Mouse (Mus musculus) cortical plate, adult 2 months (tissue): ENCODE measurements at regions not wholly inside any gene's neighbourhood (a gene's known extent, or its start where the extent isn't known, plus 50 kb on each side); places are given as distances from the start of the nearest gene placed in this dataset.

Experiments used
- CTCF ChIP-seq: fragments of 200-500 bp; IDR thresholded peaks from 2 replicates; pipeline ENCODE4 v1.5.1; 2011; ENCODE audit warnings: mild to moderate bottlenecking, control low read depth, low read length; ENCODE audit not compliant: insufficient read depth; ENCODE audit errors: extremely low read depth
- POLR2A ChIP-seq: fragments of 200-500 bp; IDR thresholded peaks from 2 replicates; pipeline ENCODE4 v1.6.1; 2011; ENCODE audit warnings: mild to moderate bottlenecking, low read length, control low read depth; ENCODE audit not compliant: insufficient read depth; ENCODE audit errors: extremely low read depth

DNA sequence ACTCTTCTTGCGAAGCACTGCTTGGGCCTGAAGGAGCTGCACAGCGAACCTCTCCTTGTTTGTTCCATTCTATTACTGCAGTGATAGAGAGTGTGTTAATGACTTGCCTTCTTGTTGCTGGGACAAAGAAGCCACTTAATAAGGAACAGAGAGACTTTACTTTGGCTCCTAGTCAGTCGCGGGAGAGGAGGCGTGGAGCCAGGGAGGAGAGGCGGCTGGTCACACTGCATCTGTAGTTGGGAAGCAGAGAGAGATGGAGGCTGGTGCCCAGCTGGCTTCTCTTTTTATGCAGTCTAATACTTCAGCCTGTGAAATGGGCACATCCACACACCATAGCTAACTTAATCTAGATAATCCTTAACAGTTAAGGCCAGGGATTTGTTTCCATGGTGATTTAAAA, 159.4 kb upstream of the Kcnab2 start:
- TF ChIP-seq POLR2A: no peak
- TF ChIP-seq CTCF: no peak
